ENCODE assay signal across 8 mouse cellular contexts in genomic region chr3:58843415-58843814, GRCm38 (mm10). TPM values are rescaled to one million over a fixed set of nuclear protein-coding genes. Genes with fewer than 3 reads are reported as not detected.
DNase-seq lines count a peak whose midpoint lies in the region; ATAC-seq lines count a peak whose summit lies in the region.

No protein-coding gene starts in this region.

- no peaks in the 10 kb centered on the region for H3K36me3 ChIP-seq in forebrain, embryonic 14.5 days (ENCODE audit: control insufficient read depth, insufficient read depth, low read length)
- H3K36me3 ChIP-seq in forebrain, embryonic 12.5 days (replicated peaks): no peaks in the 10 kb centered on the region
- no peaks in the 10 kb centered on the region for H3K36me3 ChIP-seq in midbrain, embryonic 16.5 days (ENCODE audit: control insufficient read depth, insufficient read depth, low read length)
- no peaks in the 10 kb centered on the region for H3K36me3 ChIP-seq in midbrain, embryonic 10.5 days

- WGBS in forebrain, embryonic 14.5 days: 79% methylated on average over 1 of the region's 1 CpGs
- 74% methylated on average over 1 of the region's 1 CpGs for WGBS in forebrain, embryonic 12.5 days
- WGBS in midbrain, embryonic 16.5 days: 75% methylated on average over 1 of the region's 1 CpGs
- WGBS in midbrain, embryonic 10.5 days: 68% methylated on average over 1 of the region's 1 CpGs

- no peaks in the 10 kb centered on the region for H3K9me3 ChIP-seq in forebrain, embryonic 14.5 days (replicated peaks; ENCODE audit: control insufficient read depth, low read length)
- H3K9me3 ChIP-seq in forebrain, embryonic 12.5 days: no peaks in the 10 kb centered on the region
- H3K9me3 ChIP-seq in midbrain, embryonic 16.5 days (replicated peaks; ENCODE audit: control insufficient read depth, low read length, poor library complexity, severe bottlenecking): no peaks in the 10 kb centered on the region
- no peaks in the 10 kb centered on the region; the same call in 1 of the 2 replicates for H3K9me3 ChIP-seq in midbrain, embryonic 10.5 days (replicated peaks)

- H3K4me3 ChIP-seq in forebrain, embryonic 14.5 days (ENCODE audit: low read depth, low read length): no peak overlapping the region
- H3K4me3 ChIP-seq in forebrain, embryonic 12.5 days (replicated peaks): no peak overlapping the region
- H3K4me3 ChIP-seq in midbrain, embryonic 16.5 days (ENCODE audit: low read depth, low read length): no peak overlapping the region
- no peak overlapping the region for H3K4me3 ChIP-seq in midbrain, embryonic 10.5 days

- no peaks in the 10 kb centered on the region for H3K4me1 ChIP-seq in forebrain, embryonic 14.5 days (ENCODE audit: control insufficient read depth, insufficient read depth, low read length)
- no peaks in the 10 kb centered on the region for H3K4me1 ChIP-seq in forebrain, embryonic 12.5 days
- H3K4me1 ChIP-seq in midbrain, embryonic 16.5 days (ENCODE audit: control insufficient read depth, insufficient read depth, low read length): no peaks in the 10 kb centered on the region
- H3K4me1 ChIP-seq in midbrain, embryonic 10.5 days: no peaks in the 10 kb centered on the region

- DNase-seq in forebrain, embryonic 14.5 days (ENCODE audit: low spot score): peak; percentile 42
- DNase-seq in midbrain, embryonic 10.5 days (ENCODE audit: low spot score): no peak
- DNase-seq in embryo, embryonic 9.5 days (ENCODE audit: extremely low spot score): peak; percentile 14
- peak; percentile 60 for DNase-seq in retina, postnatal 1 day
- no peak for DNase-seq in layer of hippocampus, postnatal 14 days (ENCODE audit: low spot score in 2 of 2)
- no peak for DNase-seq in thymus, postnatal 10 days (ENCODE audit: low spot score in 2 of 2)

- no peak overlapping the region for H3K9ac ChIP-seq in forebrain, embryonic 14.5 days (ENCODE audit: low read length)
- H3K9ac ChIP-seq in forebrain, embryonic 12.5 days: no peak overlapping the region
- no peak overlapping the region for H3K9ac ChIP-seq in midbrain, embryonic 16.5 days (ENCODE audit: low read depth, low read length)

- H3K4me2 ChIP-seq in forebrain, embryonic 14.5 days (ENCODE audit: low read length): no peak overlapping the region
- H3K4me2 ChIP-seq in forebrain, embryonic 12.5 days: no peak overlapping the region
- no peak overlapping the region for H3K4me2 ChIP-seq in midbrain, embryonic 16.5 days (ENCODE audit: low read length)

- 0 out of 2 replicates have a peak, but pooled peaks have one; percentile 34 for ATAC-seq in forebrain, embryonic 14.5 days
- no peak for ATAC-seq in forebrain, embryonic 12.5 days (ENCODE audit: low FRiP score)
- peak; percentile 25; the same call in 1 of the 2 replicates for ATAC-seq in midbrain, embryonic 16.5 days

- no peak overlapping the region for H3K27ac ChIP-seq in forebrain, embryonic 14.5 days (ENCODE audit: low read depth, low read length)
- H3K27ac ChIP-seq in forebrain, embryonic 12.5 days: no peak overlapping the region
- no peak overlapping the region for H3K27ac ChIP-seq in midbrain, embryonic 16.5 days (ENCODE audit: low read length)
- no peak overlapping the region for H3K27ac ChIP-seq in midbrain, embryonic 10.5 days (replicated peaks)

- no peaks in the 10 kb centered on the region for H3K27me3 ChIP-seq in forebrain, embryonic 14.5 days (replicated peaks; ENCODE audit: control insufficient read depth, insufficient read depth, low read length)
- no peaks in the 10 kb centered on the region for H3K27me3 ChIP-seq in forebrain, embryonic 12.5 days
- H3K27me3 ChIP-seq in midbrain, embryonic 16.5 days (ENCODE audit: control insufficient read depth, insufficient read depth, low read depth, low read length): no peaks in the 10 kb centered on the region
- peaks cover 4% of the 10 kb centered on the region; the same call in 1 of the 2 replicates for H3K27me3 ChIP-seq in midbrain, embryonic 10.5 days (ENCODE audit: low read depth, poor library complexity, severe bottlenecking)

RNA-seq across cellular contexts. Expression of gene Mindy4b-ps, which starts 21.3 kb away (rescaled TPM):
- 0.13 TPM in 1 of 2 replicates, not detected in the other for polyA plus RNA-seq in forebrain, embryonic 14.5 days (2014; fragmentation: Nextera tagmentation; extraction: Ambion mirVana)
- polyA plus RNA-seq in forebrain, embryonic 12.5 days (2016; fragmentation: Nextera tagmentation; extraction: Ambion mirVana): not detected in 2 replicates
- polyA plus RNA-seq in midbrain, embryonic 16.5 days (2015; fragmentation: Nextera tagmentation; extraction: Ambion mirVana): 0.12 and 0.33 TPM in 2 replicates
- not detected in 2 replicates for polyA plus RNA-seq in midbrain, embryonic 10.5 days (2016; fragmentation: Nextera tagmentation; extraction: Ambion mirVana)
- under 1 TPM; 0.81 to 0.93 TPM for total RNA-seq in layer of hippocampus, postnatal 14 days (2021)

RNA-seq across cellular contexts. Expression of gene Clrn1, which starts 41.7 kb away (rescaled TPM):
- polyA plus RNA-seq in forebrain, embryonic 14.5 days (2014; fragmentation: Nextera tagmentation; extraction: Ambion mirVana): 0.51 and 0.93 TPM in 2 replicates
- 0.22 and 0.35 TPM in 2 replicates for polyA plus RNA-seq in forebrain, embryonic 12.5 days (2016; fragmentation: Nextera tagmentation; extraction: Ambion mirVana)
- polyA plus RNA-seq in midbrain, embryonic 16.5 days (2015; fragmentation: Nextera tagmentation; extraction: Ambion mirVana): 0.95 and 1.0 TPM in 2 replicates
- polyA plus RNA-seq in midbrain, embryonic 10.5 days (2016; fragmentation: Nextera tagmentation; extraction: Ambion mirVana): 0.12 and 0.52 TPM in 2 replicates
- total RNA-seq in layer of hippocampus, postnatal 14 days (2021): 1 to 10 TPM; 3.0 to 3.1 TPM

Comparison
In these comparisons a context has a peak if more than half of its experiments do, and no peak if none do; other contexts are left out.
1. DNase-seq: peak in forebrain, embryonic 14.5 days (single experiment), embryo, embryonic 9.5 days (single experiment) and retina, postnatal 1 day (single experiment); none in midbrain, embryonic 10.5 days (single experiment), layer of hippocampus, postnatal 14 days (0 of 2) and thymus, postnatal 10 days (0 of 2).